Mouse (Mus musculus): ENCODE data around the gene Gm21883. TPM values are rescaled to one million over a fixed set of nuclear protein-coding genes. Genes with fewer than 3 reads are reported as not detected.
"Not testable (repeated sequence)": the region's sequence is repeated elsewhere in the genome, so short reads cannot be mapped to it uniquely, and the experiment has no call there.

Gm21883 gene
- total RNA-seq (2021): not detected

DNA sequence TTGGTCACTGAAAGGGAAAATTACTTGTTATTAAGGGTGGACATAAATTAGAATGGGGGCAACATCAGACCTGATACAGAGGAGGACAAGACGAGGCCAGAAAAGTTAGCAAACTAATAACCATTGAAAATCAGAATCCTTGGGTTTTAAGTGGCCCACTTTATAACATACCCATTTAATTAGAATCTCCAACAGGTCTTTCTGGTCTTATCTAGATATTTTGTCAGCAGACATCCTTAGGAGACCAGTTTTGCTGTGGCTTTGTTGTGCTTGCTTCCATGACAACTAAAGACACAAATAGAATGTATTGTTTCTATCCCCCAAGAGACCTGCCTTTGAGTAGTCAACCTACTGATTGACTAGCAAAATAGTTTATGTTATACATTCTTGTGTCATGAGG is at the start of gene Gm21883:
Gene Gm21883 (minus strand): TSS at position 101 of the 400 bp plus-strand sequence.
- DNase-seq (ENCODE audit: low spot score in 2 of 2); intact Hi-C loops (cut with DNase I): not testable (repeated sequence)

- DNase-seq (ENCODE audit: low spot score in 2 of 2); intact Hi-C loops (cut with DNase I): not testable (repeated sequence)
These were observed 44.7 kb upstream of the Gm21883 start, which contains the start of gene Spin2e for GRCm38 (mm10) chrX:31618820-31619219. Spin2e (minus strand) TSS chrX:31618920.

Other genes with a start within 250 kb of the Gm21883 start
- gene Btbd35f26, start 237.8 kb downstream of the Gm21883 start, total RNA-seq (2021): not detected
- gene Btbd35f19, start 190.4 kb downstream of the Gm21883 start, total RNA-seq (2021): not detected
- gene Spin2e, start 44.6 kb upstream of the Gm21883 start, total RNA-seq (2021): not detected
- gene Btbd35f25, start 142.9 kb upstream of the Gm21883 start, total RNA-seq (2021): not detected

Measured in left cerebral cortex, postnatal 25 days (tissue).